Mouse (Mus musculus): ENCODE measurements at regions not wholly inside any gene's neighbourhood (a gene's known extent, or its start where the extent isn't known, plus 50 kb on each side); places are given as distances from the start of the nearest gene placed in this dataset.

DNA sequence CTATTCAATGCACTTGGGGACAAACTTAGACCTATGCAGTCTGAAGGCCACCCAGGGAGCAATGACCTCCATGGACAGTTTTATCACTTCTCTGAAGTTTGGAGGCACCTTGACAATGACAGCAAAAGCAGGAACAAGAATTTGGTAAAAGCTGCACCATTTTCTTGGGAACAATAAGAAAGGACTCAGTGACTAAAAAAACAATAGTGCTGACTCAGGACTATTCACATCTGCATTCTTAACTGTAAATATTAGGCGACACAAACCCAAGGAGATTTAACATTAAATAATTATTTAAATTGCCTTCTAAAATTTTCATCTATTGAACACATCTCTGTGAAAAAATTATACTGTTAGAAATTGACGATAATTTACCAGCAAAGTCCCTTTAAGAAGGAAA, 356.2 kb downstream of the Nup35 start:
- DNase-seq (ENCODE audit: low read depth, low spot score), result no peak

DNA sequence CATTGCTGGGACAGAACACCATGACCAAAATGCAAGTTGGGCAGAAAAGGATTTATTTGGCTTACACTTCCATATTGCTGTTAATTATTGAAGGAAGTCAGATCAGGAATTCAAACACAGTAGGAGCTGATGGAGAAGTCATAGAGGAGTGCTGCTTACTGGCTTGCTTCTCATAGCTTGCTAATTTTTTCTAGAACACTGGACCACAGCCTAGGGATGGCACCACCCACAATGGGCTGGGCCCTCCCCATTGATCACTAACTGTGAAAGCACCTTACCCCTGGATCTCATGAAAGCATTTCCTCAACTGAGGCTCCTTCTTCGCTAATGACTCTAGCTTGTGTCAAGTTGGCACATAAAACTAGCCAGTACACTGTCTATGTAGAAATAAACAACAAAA, 381.3 kb downstream of the Nup35 start:
- DNase-seq (ENCODE audit: low read depth, low spot score), result no peak

DNA sequence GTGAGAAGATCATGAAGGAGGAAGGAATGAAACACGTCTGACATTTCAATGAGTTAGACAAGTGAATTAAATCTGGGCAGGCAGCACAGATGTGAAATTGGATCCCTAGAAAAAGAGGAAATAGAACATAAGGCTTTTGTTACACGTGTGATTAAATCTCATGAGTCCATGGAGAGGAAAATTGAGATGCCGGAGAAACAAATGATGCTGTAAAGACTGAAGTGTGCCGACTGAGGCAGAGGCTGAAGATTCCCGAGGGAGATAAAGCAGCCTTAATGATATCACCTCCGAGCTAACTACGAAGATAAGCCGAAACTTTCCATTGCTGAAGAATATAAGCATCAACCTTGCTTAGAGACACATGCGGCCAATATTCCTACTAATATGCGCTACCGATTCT, 390.0 kb downstream of the Nup35 start:
- no peak for DNase-seq (ENCODE audit: low read depth, low spot score)

DNA sequence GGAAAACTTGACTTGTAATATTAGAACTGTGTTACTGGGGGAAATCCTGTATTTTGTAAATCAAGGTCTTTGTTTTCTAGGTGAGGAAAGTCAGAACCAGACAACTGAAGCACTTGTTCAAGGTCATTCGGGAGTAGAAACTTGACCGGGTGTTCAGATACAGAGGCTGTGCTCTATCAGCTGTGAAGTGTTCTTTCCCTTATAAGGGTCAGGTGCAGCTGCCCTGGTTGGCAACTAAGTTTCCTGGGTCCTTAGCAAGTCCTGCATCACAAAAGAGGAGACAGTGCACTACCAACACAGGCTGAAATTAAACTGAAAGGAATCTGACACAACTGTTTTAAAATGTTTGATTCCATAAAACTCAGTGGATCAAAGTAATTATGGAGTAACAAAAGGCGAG, 406.6 kb downstream of the Nup35 start:
- no peak for DNase-seq (ENCODE audit: low read depth, low spot score)
